Mouse (Mus musculus) liver, embryonic 14.5 days (tissue): ENCODE data around the gene Slc25a12.

Experiments used
- CTCF ChIP-seq: IDR thresholded peaks from 2 replicates; pipeline ENCODE4 v1.5.1; 2016; ENCODE audit warnings: antibody characterized with exemption, low read depth, control low read depth
- EP300 ChIP-seq: IDR thresholded peaks from 2 replicates; pipeline ENCODE4 v1.6.1; 2016; ENCODE audit warnings: antibody characterized with exemption, low read depth

- TF ChIP-seq CTCF, result peak; percentile 25; the same call in 1 of the 2 replicates
- TF ChIP-seq EP300, result no peak
These were observed at the start of gene Slc25a12 for GRCm38 (mm10) chr2:71367125-71367880.
